9 mouse cellular contexts compared by ENCODE assay signal in genomic region chr3:88146376-88147112, GRCm38 (mm10). TPM values are rescaled to one million over a fixed set of nuclear protein-coding genes. Genes with fewer than 3 reads are reported as not detected.
A peak's percentile ranks its signal among the peaks of the same experiment; 100 is the strongest.
DNase-seq lines count a peak whose midpoint lies in the region; ATAC-seq and TF ChIP-seq lines count a peak whose summit lies in the region.
"Had no signal": no experiment of that assay in that cellular context is flagged by ENCODE, and none has a peak within 500 bp of the region (broad histone marks: within the 10 kb centered on the region; RNA-seq: fewer than 3 reads in every experiment).

No protein-coding gene starts in this region.

- no peak for ATAC-seq in hindbrain, embryonic 11.5 days (ENCODE audit: low FRiP score)
- no peak for ATAC-seq in G1E (ENCODE audit: extremely low read depth, insufficient number of reproducible peaks, low FRiP score, poor library complexity, severe bottlenecking)
- ATAC-seq in midbrain, embryonic 12.5 days (ENCODE audit: low FRiP score, low read depth), result no peak
- no peak for ATAC-seq in granulocyte monocyte progenitor cell, adult 5-6 weeks (replicated peaks; ENCODE audit: poor library complexity, severe bottlenecking)

- H3K27ac ChIP-seq in hindbrain, embryonic 10.5 days, result peak overlapping the region; percentile 93
- no peak overlapping the region for H3K27ac ChIP-seq in hindbrain, embryonic 11.5 days (ENCODE audit: low read depth, low read length)
- H3K27ac ChIP-seq in midbrain, embryonic 12.5 days (replicated peaks), result peak overlapping the region; percentile 31; the same call in 1 of the 2 replicates

- no peaks in the 10 kb centered on the region for H3K36me3 ChIP-seq in hindbrain, embryonic 10.5 days
- no peaks in the 10 kb centered on the region for H3K36me3 ChIP-seq in hindbrain, embryonic 11.5 days (ENCODE audit: control insufficient read depth, insufficient read depth, low read length)
- peaks cover 78% of the 10 kb centered on the region for H3K36me3 ChIP-seq in G1E (replicated peaks)
- H3K36me3 ChIP-seq in midbrain, embryonic 12.5 days, result no peaks in the 10 kb centered on the region

- no peak for TF ChIP-seq CTCF in G1E (IDR thresholded peaks at IDR 0.05; ENCODE audit: low read depth, low read length)

- H3K9ac ChIP-seq in hindbrain, embryonic 11.5 days (ENCODE audit: low read depth, low read length), result no peak overlapping the region
- H3K9ac ChIP-seq in midbrain, embryonic 12.5 days (replicated peaks), result peak overlapping the region; percentile 42

- H3K9me3 ChIP-seq in hindbrain, embryonic 10.5 days, result no peaks in the 10 kb centered on the region
- no peaks in the 10 kb centered on the region for H3K9me3 ChIP-seq in hindbrain, embryonic 11.5 days (ENCODE audit: control insufficient read depth, low read length)
- no peaks in the 10 kb centered on the region for H3K9me3 ChIP-seq in G1E (replicated peaks)
- H3K9me3 ChIP-seq in midbrain, embryonic 12.5 days, result no peaks in the 10 kb centered on the region

- H3K4me2 ChIP-seq in hindbrain, embryonic 11.5 days (replicated peaks; ENCODE audit: low read depth, low read length), result no peak overlapping the region
- no peak overlapping the region for H3K4me2 ChIP-seq in midbrain, embryonic 12.5 days (replicated peaks)

- peaks cover 2% of the 10 kb centered on the region for H3K27me3 ChIP-seq in hindbrain, embryonic 10.5 days (ENCODE audit: insufficient read depth, poor library complexity, severe bottlenecking)
- no peaks in the 10 kb centered on the region for H3K27me3 ChIP-seq in hindbrain, embryonic 11.5 days (ENCODE audit: control insufficient read depth, insufficient read depth, low read length)
- no peaks in the 10 kb centered on the region for H3K27me3 ChIP-seq in G1E (ENCODE audit: insufficient read depth, low read length)
- H3K27me3 ChIP-seq in midbrain, embryonic 12.5 days, result peaks cover under 1% of the 10 kb centered on the region; the same call in 1 of the 2 replicates

- no peak for DNase-seq in hindbrain, embryonic 10.5 days (ENCODE audit: low spot score)
- no peak for DNase-seq in hindbrain, embryonic 11.5 days (ENCODE audit: low spot score)
- no peak for DNase-seq in G1E (ENCODE audit: low spot score)
- DNase-seq in heart, postnatal 4 days, result peak; percentile 5
- DNase-seq in adrenal gland, adult 8-10 months, result no peak
- DNase-seq in urinary bladder, postnatal 36 days (ENCODE audit: low spot score in 2 of 2), result no peak
- DNase-seq: embryo, embryonic 11 days had no signal

- peak overlapping the region; percentile 70; the same call in 1 of the 2 replicates for H3K4me3 ChIP-seq in hindbrain, embryonic 10.5 days
- no peak overlapping the region for H3K4me3 ChIP-seq in hindbrain, embryonic 11.5 days (ENCODE audit: low read depth, low read length)
- H3K4me3 ChIP-seq in G1E (ENCODE audit: low read depth, low read length), result peak overlapping the region; percentile 38; the same call in 1 of the 2 replicates
- H3K4me3 ChIP-seq in midbrain, embryonic 12.5 days, result no peak overlapping the region

- 46% methylated on average over 5 of the region's 5 CpGs for WGBS in hindbrain, embryonic 10.5 days
- whole genome bisulfite sequencing in hindbrain, embryonic 11.5 days, result 50% methylated on average over 5 of the region's 5 CpGs
- 36% methylated on average over 5 of the region's 5 CpGs for WGBS in midbrain, embryonic 12.5 days

- H3K4me1 ChIP-seq in hindbrain, embryonic 10.5 days (replicated peaks), result peaks cover 100% of the 10 kb centered on the region
- peaks cover 49% of the 10 kb centered on the region for H3K4me1 ChIP-seq in hindbrain, embryonic 11.5 days (replicated peaks; ENCODE audit: control insufficient read depth, insufficient read depth, low read length)
- peaks cover 90% of the 10 kb centered on the region for H3K4me1 ChIP-seq in G1E (ENCODE audit: insufficient read depth, low read depth, low read length)
- peaks cover 86% of the 10 kb centered on the region for H3K4me1 ChIP-seq in midbrain, embryonic 12.5 days

RNA-seq across cellular contexts. Expression of gene Mef2d, which starts 4.4 kb away (rescaled TPM):
- polyA plus RNA-seq in hindbrain, embryonic 10.5 days (2016; fragmentation: Nextera tagmentation; extraction: Ambion mirVana), result 10.2 and 15.1 TPM in 2 replicates
- 12.0 and 12.3 TPM in 2 replicates for polyA plus RNA-seq in hindbrain, embryonic 11.5 days (2014; fragmentation: Nextera tagmentation; extraction: Ambion mirVana)
- 125 and 128 TPM in 2 replicates for total RNA-seq in G1E (2014; fragmentation: Nextera tagmentation)
- 15.4 and 17.0 TPM in 2 replicates for total RNA-seq in G1E (2017)
- 133 and 141 TPM in 2 replicates for polyA plus RNA-seq in G1E (2012)
- total RNA-seq in heart, postnatal 4 days (2021), result 100 to 1,000 TPM; 115 to 120 TPM
- polyA plus RNA-seq in midbrain, embryonic 12.5 days (2016; fragmentation: Nextera tagmentation; extraction: Ambion mirVana), result 15.1 and 17.6 TPM in 2 replicates
- total RNA-seq in adrenal gland, adult 8-10 months (2022), result 100 to 1,000 TPM in 1 of 4 experiments, 10 to 100 TPM in 3; 82.0 to 111 (median 89.0) TPM
- total RNA-seq in granulocyte monocyte progenitor cell, adult 5-6 weeks (2014; fragmentation: Nextera tagmentation), result 119 and 132 TPM in 2 replicates
- total RNA-seq in granulocyte monocyte progenitor cell, adult 5-6 weeks (2017), result 42.4 and 52.4 TPM in 2 replicates

Comparison
In these comparisons a context has a peak if more than half of its experiments do, and no peak if none do; other contexts are left out.
1. H3K4me3 ChIP-seq: peak in hindbrain, embryonic 10.5 days (single experiment) and G1E (single experiment); none in hindbrain, embryonic 11.5 days (single experiment) and midbrain, embryonic 12.5 days (single experiment).